Mouse (Mus musculus): Measurements from ENCODE around the gene Ube2j2.

The Ube2j2 gene

DNA sequence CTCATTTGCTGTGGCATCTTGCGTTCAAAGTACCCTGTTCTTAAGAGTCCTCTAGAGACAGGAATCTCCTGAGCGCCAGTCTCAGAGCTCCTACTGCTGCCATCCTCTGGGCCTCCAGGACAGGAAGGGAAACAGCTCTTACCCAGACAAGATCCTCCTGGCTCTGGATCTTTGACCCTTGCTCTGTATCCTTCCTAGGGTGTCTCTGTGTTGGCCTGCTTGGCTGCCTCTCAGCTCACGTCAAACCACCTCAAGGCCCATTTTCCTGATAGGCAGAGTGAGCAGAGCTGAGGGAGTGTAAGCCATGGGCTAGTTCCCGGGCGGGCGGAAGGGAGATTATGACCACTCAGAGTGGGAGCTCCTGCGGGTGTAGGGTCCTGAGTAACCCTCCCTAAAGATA is 19.5 kb downstream of the Ube2j2 start:
- DNase-seq (ENCODE audit: low spot score), result peak; percentile 17

DNA sequence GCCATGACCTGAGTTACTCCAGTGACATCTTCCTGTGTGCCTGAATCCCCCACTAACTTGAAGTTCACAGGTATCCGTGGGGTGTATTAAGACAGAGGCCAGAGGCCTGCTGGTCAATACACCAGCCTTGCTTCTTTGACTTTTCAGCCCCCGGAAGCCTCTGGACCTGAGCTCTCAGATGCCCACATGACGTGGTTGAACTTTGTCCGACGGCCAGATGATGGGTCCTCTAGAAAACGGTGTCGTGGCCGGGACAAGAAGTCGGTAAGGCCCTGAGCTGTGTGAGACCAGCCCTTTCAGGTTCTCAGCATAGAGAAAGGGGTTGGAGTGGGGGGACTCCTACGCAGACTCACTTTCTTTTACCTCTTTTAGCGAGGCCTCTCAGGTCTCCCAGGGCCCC is 20.8 kb downstream of the Ube2j2 start:
- DNase-seq (ENCODE audit: low spot score), result peak; percentile 38

DNA sequence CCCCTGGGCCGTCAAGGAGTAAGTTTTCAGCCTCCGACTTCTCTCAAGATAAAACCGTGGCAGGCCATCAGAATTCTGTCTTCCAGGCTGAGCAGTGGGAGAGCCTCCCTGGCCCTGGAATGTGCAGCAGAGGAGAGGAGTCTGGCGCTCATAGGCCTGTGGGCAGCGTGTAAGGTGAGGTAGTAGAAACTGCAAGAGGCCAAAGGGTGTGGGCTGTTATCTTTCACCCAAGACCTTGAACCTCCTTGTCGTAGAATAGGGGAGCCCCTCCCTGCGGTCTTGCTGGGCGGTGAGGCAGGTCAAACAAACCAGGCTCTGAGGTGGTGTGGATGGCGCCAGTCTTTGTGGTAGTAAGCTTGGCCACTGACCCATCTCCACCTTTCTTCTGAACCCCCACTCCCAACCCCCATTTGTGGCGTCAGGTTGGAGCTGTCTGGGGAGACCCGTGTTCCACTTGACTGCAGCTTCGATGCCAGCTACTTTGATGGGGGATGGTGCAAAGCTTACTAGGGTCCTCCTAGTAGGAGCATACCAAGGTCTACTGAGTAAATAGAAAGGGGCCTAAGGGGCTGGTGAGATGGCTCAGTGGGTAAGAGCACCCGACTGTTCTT is 25.5 kb downstream of the Ube2j2 start:
- DNase-seq (ENCODE audit: low spot score), result no peak

DNA sequence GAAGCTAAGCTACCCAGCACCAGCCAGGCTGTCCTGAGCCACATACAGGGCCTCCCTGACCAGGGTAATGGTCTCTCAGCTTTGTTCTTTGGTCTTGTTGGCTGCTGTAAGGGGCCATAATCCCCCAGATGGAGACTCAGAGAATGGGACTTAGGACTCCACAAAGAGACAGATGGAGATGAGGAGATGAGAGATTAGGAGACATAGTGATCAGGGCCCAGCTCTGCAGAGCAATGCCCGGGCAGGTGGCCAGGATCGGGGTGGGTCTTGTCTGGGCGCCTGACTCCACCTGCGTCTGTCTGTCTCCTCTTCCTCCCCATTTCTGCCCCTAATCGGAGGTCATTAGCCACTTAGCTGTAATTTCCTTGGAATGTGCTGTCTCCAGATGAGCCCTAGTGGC is 26.7 kb downstream of the Ube2j2 start:
- no peak for DNase-seq (ENCODE audit: low spot score)

DNA sequence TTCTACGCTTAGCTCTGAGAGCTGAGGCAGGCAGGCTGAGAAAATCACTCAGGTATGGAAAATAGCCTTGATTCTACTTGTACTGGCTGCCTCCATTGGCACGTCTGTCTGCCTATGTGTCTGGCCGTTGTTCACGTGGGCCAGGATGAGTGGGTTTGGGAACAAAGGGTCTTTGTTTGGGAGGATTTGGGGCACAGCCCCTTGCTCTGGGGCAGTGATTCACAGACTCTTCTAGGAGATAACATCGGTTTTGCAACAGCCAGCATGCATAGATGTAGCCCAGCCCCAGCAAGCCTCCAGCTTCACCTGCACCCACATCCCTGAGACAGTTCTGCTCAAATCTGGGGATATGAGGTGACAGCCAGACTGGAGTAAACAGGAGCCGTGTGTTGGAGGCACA is 29.0 kb downstream of the Ube2j2 start:
- DNase-seq (ENCODE audit: low spot score), result no peak

DNA sequence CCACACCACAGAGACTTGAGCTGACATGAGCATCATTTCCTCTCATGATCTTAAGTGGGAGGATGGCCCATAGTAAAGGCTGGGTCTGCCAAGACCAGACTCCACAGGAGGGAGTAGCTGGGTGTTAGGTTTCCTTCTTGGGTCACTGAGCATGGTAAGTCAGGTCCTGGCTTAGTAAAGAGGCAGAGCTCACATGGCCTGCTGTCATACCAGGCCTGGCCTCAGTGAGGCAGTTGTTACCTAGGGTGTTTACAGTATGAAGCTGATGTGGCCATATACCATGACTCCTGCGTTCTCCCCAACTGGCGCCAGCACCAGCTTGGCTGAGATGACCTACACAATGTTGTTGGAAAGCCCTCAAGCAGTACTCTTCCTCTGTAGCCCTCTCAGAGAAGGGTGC is 29.6 kb downstream of the Ube2j2 start:
- DNase-seq (ENCODE audit: low spot score), result no peak

DNA sequence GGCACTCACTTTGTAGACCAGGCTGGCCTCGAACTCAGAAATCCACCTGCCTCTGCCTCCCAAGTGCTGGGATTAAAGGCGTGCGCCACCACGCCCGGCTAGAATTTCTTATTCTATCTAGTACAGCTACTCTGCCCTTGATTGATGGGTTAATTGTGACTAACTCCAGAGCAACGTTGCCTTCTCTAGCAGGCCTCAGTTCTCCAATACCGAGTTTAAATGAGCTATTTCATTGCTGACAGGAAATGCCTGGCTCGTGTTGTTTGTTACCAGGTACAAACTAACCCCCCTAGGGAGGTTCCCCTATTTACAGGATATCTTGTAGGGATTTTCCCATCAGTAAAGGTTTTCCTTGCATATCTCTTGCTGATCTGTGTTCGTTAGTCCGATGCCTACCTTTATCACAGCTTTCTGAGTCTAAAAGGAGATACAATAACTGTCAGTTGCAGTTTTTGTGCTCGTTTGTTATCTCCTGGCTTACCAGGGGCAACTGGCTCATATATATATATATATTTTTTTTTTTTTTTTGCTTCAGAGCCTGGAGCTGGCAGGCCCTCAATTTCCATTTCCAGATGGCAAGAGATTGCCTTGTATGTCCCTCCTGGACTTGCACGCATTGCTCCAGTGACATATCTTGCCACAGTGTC is 37.9 kb downstream of the Ube2j2 start:
- no peak for DNase-seq (ENCODE audit: low spot score)

DNA sequence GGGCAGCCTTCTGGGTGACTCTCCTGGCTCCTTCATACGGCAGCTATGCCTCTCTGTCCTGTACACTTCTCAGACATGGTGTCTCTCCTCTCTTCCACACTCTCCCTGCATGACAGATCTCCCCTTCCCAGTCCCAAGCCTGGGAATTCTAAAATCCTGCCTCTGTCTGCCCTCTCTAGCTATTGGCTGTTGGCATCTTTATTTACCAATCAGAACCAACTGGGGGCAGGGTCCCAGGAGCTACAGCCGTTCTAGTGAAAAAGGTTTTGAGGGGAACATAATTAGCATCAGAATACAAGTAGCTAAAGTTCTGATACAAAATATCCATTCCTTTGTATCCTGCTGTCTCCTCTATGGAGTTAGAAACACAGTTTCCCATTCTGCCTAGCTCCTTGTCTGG is 40.2 kb downstream of the Ube2j2 start:
- no peak for DNase-seq (ENCODE audit: low spot score)

DNA sequence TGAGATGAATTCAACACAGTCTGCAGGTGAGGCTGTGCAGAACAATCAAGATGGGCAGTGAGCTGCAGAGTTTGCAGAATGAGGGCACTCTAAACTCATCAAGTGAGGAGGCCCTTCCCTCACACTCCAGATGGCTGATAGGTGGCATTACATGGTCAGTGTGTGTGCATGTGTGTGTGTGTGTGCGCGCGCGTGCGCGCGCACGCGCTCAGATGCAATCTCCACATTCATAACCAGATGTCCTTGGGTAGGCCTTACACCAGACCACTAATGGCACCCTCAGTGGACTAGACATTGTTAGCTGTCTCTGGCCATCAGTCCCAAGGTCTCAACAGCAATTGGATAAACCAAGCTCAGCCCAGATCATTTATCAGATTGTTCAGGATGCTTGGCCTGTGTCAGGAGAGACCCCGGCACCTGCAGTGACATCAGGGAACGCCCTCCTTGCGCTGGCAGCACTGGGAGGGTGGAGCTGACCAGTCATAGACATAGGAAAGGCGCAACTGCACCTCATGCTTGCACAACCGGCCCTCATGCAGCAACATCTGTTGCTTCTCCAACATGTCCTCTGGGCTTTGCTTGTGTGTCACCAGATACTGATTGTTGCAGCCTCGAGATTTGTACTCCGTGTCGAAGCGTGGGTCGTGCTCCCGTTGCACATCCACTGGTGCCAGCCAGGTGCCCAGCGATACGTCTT is 47.7 kb downstream of the Ube2j2 start:
- DNase-seq (ENCODE audit: low spot score), result no peak

DNA sequence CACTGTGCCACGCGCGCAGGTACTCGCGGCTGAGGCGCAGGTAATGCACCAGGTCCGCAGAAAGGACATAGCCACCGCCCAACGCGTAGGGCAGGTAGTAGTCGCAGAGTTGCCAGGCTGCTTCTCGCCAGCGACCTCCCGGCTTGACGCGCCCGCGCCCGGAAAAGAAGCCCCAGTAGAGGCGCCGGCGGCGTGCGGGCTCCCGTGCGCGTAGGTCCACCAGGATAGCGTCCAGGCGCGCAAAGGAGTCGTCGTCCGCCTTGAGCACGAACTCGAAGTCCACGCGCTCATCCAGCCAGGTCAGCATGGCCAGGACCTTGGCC is 48.2 kb downstream of the Ube2j2 start:
- DNase-seq (ENCODE audit: low spot score), result no peak

DNA sequence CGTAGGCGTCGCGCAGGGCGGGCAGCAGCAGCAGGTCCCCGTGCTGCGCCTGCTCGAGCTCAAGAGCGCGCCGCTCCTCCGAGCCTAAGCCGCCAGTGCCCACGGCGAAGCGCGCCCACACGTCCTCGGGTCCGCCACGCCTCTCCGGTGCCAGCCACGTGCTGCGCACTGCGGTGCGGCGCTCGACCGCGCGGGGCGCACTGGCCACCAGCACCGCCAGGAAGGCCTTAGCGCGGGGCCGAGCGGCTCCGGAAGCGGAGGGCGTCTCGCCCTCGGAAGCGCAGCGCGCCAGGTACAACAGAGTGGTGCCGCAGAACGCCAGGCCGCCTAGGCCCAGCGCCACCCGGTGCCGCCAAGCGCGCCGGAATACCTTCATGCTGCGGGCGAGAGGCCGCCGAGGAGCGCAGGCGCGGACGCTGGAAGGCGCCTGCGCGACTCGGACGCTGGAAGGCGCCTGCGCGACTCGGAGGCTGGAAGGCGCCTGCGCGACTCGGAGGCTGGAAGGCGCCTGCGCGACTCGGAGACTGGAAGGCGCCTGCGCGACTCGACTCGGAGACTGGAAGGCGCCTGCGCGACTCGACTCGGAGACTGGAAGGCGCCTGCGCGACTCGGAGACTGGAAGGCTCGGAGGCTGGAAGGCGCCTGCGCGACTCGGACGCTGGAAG is 48.7 kb downstream of the Ube2j2 start, which contains the start of the genes B3galt6 and Sdf4:
Gene B3galt6, minus strand, starts transcription at position 409 of the 665 bp plus-strand sequence.
Gene Sdf4, plus strand, starts transcription at position 632 of the 665 bp plus-strand sequence.
- DNase-seq (ENCODE audit: low spot score), result peak; percentile 87

DNA sequence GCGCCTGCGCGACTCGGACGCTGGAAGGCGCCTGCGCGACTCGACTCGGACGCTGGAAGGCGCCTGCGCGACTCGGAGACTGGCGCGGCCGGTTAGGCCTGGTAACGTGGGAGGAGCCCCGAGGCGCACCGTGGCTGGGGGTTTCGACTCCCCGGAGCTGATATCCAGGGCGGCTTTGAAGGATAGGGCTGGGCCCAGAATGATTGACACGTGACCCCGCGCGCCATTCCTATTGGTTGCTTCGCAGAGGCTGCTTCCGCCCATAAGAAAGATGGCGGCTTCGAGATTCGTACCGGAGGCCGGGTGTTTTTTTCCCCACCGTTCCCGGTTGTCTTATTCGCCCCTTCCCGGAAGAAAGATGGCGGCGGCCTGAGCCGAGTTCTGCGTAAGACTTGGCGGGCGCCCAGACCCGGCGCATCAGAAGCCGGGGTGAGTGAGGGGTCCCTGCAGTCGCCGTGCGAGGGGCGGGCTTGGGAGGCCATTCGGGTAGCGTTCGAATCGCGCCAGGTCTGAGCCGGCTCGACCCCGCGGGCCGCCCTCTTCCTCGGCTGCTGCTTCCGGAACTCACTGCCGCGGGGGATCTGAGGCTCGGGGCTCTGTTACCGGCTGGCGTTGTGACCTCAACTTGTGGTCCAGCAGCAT is 49.4 kb downstream of the Ube2j2 start:
- DNase-seq (ENCODE audit: low spot score), result peak; percentile 95

DNA sequence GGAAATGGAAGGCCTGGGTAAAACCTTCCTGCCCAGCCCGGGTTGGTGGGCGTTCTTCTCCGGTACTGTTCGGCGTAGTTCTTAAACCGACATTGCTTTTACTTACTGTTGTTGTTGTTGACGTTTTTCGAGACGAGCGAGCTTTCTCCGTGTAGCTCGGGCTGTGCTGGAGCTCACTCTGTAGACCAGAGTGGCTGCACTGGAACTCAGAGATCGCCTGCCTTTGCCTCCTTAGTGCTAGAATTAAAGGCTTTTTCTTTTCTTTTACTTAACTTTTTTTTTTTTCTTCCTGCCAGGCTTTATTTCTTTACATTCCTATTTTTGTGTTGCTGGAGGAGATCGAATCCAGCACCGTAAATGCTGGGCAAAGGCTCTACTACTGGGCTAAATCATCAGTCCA is 50.0 kb downstream of the Ube2j2 start:
- no peak for DNase-seq (ENCODE audit: low spot score)

DNA sequence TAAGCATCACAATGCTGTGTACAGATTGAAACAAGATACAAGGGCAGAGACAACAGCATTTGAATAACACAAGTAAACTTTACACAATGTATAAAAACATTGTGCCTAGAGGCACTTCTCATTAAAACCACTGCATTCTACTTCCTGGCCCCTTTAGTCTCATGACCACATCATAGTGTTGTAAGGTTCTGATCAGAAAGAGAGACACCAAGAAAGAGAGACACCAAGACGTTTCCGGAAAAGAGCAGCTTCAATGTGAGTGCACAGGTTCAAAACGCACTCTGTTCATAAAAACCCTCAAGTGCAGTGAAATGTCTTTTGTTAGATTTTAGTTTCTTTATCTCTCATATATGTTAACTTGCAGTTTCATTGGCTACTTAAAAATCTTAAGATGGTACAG is 60.5 kb downstream of the Ube2j2 start:
- no peak for DNase-seq (ENCODE audit: low spot score)

DNA sequence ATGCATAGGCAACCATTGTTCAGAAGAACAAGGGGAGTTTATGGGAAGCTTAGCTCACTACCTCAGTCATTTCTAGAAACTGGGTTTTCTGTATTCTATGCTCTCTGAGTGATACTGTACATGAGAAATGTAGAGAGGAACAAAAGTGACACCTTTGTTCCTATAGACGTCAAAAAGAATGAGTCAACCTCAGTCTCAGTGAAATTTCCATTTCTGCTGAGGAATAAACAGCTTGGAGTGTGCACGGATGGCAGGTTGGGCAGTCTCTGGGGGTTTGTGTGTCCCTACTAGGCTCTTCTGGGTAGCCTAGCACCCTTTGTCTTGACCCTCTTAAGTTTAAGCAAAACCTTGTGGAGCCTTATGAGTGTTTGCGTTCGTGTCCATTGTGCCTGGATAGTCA is 64.7 kb downstream of the Ube2j2 start:
- DNase-seq (ENCODE audit: low spot score), result no peak
